Comparison of ENCODE assay signal across 9 mouse cellular contexts in the genomic region with DNA sequence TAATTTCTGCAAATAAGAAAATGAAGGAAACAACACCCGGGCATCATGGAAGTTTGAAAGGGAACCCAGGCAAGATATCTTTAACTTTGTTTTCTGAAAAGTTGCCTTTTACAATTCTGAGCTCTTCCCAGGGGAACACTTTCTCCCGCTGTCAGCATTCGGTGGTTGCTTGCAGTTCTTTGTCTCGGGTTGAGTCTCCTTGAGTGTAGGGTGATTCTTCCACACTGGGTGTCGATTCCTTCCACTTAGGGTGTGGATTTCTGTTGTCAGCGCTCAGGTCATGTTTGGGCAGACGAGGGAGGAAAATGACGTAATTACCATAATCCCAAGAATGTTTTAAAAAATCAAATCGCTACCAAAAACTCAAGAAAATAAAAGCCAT.
DNase-seq lines count a peak whose midpoint lies in the region; ATAC-seq and TF ChIP-seq lines count a peak whose summit lies in the region.
"Had no signal": no experiment of that assay in that cellular context is flagged by ENCODE, and none has a peak within 500 bp of the region (broad histone marks: within the 10 kb centered on the region; RNA-seq: fewer than 3 reads in every experiment).

No protein-coding gene starts in this region.

- TF ChIP-seq CTCF in kidney, adult 2 months (conservative IDR thresholded peaks at IDR 0.05; ENCODE audit: insufficient read depth, insufficient read length, low read depth, low read length) = no peak

- peak overlapping the region; percentile 27 for H3K4me3 ChIP-seq in kidney, embryonic 15.5 days (replicated peaks)
- H3K4me3 ChIP-seq in kidney, adult 2 months (ENCODE audit: insufficient read depth, low read depth, low read length) = no peak overlapping the region
- H3K4me3 ChIP-seq in embryonic facial prominence, embryonic 13.5 days = peak overlapping the region; percentile 37
- no peak overlapping the region for H3K4me3 ChIP-seq in midbrain, embryonic 14.5 days (replicated peaks; ENCODE audit: low read depth, low read length)
- H3K4me3 ChIP-seq: liver, embryonic 13.5 days had no signal

- TF ChIP-seq POLR2A in kidney, adult 2 months (IDR thresholded peaks at IDR 0.05; ENCODE audit: low read depth, low read length) = no peak

- 32% methylated on average over 9 of the region's 9 CpGs for WGBS in kidney, embryonic 15.5 days
- WGBS in kidney, adult 2 months = 29% methylated on average over 9 of the region's 9 CpGs
- 15% methylated on average over 9 of the region's 9 CpGs for WGBS in embryonic facial prominence, embryonic 13.5 days
- 43% methylated on average over 9 of the region's 9 CpGs for WGBS in midbrain, embryonic 14.5 days

- no peaks in the 10 kb centered on the region for H3K36me3 ChIP-seq in kidney, embryonic 15.5 days
- H3K36me3 ChIP-seq in kidney, adult 2 months (ENCODE audit: control insufficient read depth, insufficient read depth, low read length) = no peaks in the 10 kb centered on the region
- no peaks in the 10 kb centered on the region for H3K36me3 ChIP-seq in embryonic facial prominence, embryonic 13.5 days
- no peaks in the 10 kb centered on the region for H3K36me3 ChIP-seq in midbrain, embryonic 14.5 days (ENCODE audit: control insufficient read depth, insufficient read depth, low read length)
- H3K36me3 ChIP-seq: liver, embryonic 13.5 days had no signal

- H3K9me3 ChIP-seq in kidney, embryonic 15.5 days (replicated peaks) = no peaks in the 10 kb centered on the region
- H3K9me3 ChIP-seq in embryonic facial prominence, embryonic 13.5 days = no peaks in the 10 kb centered on the region
- no peaks in the 10 kb centered on the region for H3K9me3 ChIP-seq in midbrain, embryonic 14.5 days (ENCODE audit: control insufficient read depth, low read length)
- H3K9me3 ChIP-seq: liver, embryonic 13.5 days had no signal

- H3K27me3 ChIP-seq in kidney, embryonic 15.5 days = no peaks in the 10 kb centered on the region
- H3K27me3 ChIP-seq in kidney, adult 2 months (replicated peaks; ENCODE audit: control insufficient read depth, insufficient read depth, low read length) = no peaks in the 10 kb centered on the region
- H3K27me3 ChIP-seq in embryonic facial prominence, embryonic 13.5 days = no peaks in the 10 kb centered on the region
- H3K27me3 ChIP-seq in midbrain, embryonic 14.5 days (ENCODE audit: control insufficient read depth, insufficient read depth, low read length) = no peaks in the 10 kb centered on the region
- H3K27me3 ChIP-seq: liver, embryonic 13.5 days had no signal

- peak overlapping the region; percentile 52 for H3K4me2 ChIP-seq in kidney, embryonic 15.5 days
- peak overlapping the region; percentile 54 for H3K4me2 ChIP-seq in embryonic facial prominence, embryonic 13.5 days
- peak overlapping the region; percentile 46 for H3K4me2 ChIP-seq in midbrain, embryonic 14.5 days (ENCODE audit: low read length)
- H3K4me2 ChIP-seq: liver, embryonic 13.5 days had no signal

- H3K27ac ChIP-seq in kidney, embryonic 15.5 days = no peak overlapping the region
- H3K27ac ChIP-seq in kidney, adult 2 months (ENCODE audit: insufficient read depth, low read depth, low read length) = no peak overlapping the region
- no peak overlapping the region for H3K27ac ChIP-seq in embryonic facial prominence, embryonic 13.5 days
- no peak overlapping the region for H3K27ac ChIP-seq in midbrain, embryonic 14.5 days (replicated peaks; ENCODE audit: low read depth, low read length)
- H3K27ac ChIP-seq: liver, embryonic 13.5 days had no signal

- 0 out of 2 replicates have a peak, but pooled peaks cover 4% of the 10 kb centered on the region for H3K4me1 ChIP-seq in kidney, embryonic 15.5 days
- H3K4me1 ChIP-seq in kidney, adult 2 months (ENCODE audit: control insufficient read depth, insufficient read depth, low read length) = no peaks in the 10 kb centered on the region
- 0 out of 2 replicates have a peak, but pooled peaks cover 5% of the 10 kb centered on the region for H3K4me1 ChIP-seq in embryonic facial prominence, embryonic 13.5 days
- 0 out of 2 replicates have a peak, but pooled peaks cover 3% of the 10 kb centered on the region for H3K4me1 ChIP-seq in midbrain, embryonic 14.5 days (ENCODE audit: control insufficient read depth, insufficient read depth, low read length)
- H3K4me1 ChIP-seq: liver, embryonic 13.5 days had no signal

- no peak overlapping the region for H3K9ac ChIP-seq in kidney, embryonic 15.5 days
- peak overlapping the region; percentile 62; the same call in 1 of the 2 replicates for H3K9ac ChIP-seq in embryonic facial prominence, embryonic 13.5 days
- H3K9ac ChIP-seq in midbrain, embryonic 14.5 days (replicated peaks; ENCODE audit: low read length) = no peak overlapping the region
- H3K9ac ChIP-seq: liver, embryonic 13.5 days had no signal

- ATAC-seq in kidney, embryonic 15.5 days (replicated peaks; ENCODE audit: low FRiP score) = no peak
- no peak for ATAC-seq in embryonic facial prominence, embryonic 13.5 days (ENCODE audit: insufficient number of reproducible peaks, insufficient read depth, low FRiP score, low TSS enrichment, low read depth)
- ATAC-seq in midbrain, embryonic 14.5 days (ENCODE audit: low FRiP score, low TSS enrichment) = peak; percentile 29; the same call in 1 of the 2 replicates
- ATAC-seq in monocyte, adult 5-6 weeks (replicated peaks; ENCODE audit: insufficient number of reproducible peaks, low FRiP score, low TSS enrichment, poor library complexity, severe bottlenecking) = no peak

- no peak for DNase-seq in kidney, adult 2 months
- DNase-seq in heart, postnatal 4 days = peak; percentile 5
- DNase-seq in midbrain, embryonic 14.5 days = no peak
- DNase-seq in cerebellum, adult 11-12 months = no peak
- no peak for DNase-seq in ovary, postnatal 36 days (ENCODE audit: low spot score)
- DNase-seq: liver, embryonic 13.5 days had no signal

Comparison
In these comparisons a context has a peak if more than half of its experiments do, and no peak if none do; other contexts are left out.
1. H3K4me3 ChIP-seq: peak in kidney, embryonic 15.5 days (single experiment) and embryonic facial prominence, embryonic 13.5 days (single experiment); none in kidney, adult 2 months (single experiment) and midbrain, embryonic 14.5 days (single experiment).
2. Peak in every context shown above with its lines, with median percentiles within 50 percentile points of each other: H3K4me2 ChIP-seq.